Mouse (Mus musculus) adrenal gland, postnatal 10 days (tissue): ENCODE results near the gene Rnf113a2. TPM values are rescaled to one million over a fixed set of nuclear protein-coding genes. Genes with fewer than 3 reads are reported as not detected.

Experiments used
- DNase-seq: peaks from one replicate; pipeline ENCODE4 v3.0.0; 2021; ENCODE audit warnings: mixed read lengths
- total RNA-seq, 2 experiments: library from RNA; stranded (reverse); gene quantifications; 2 replicates each; pipeline ENCODE4 v1.2.3; 2021

Gene Rnf113a2
- total RNA-seq, 2 experiments from 2014 or later = 13.9 to 14.7 TPM

- DNase-seq = peak; percentile 32
Observed at GRCm38 (mm10) chr12:84407874-84408818, 8.8 kb upstream of the Rnf113a2 start.

GRCm38 (mm10) chr12:84408819-84409507, 8.0 kb upstream of the Rnf113a2 start, which contains the start of the genes Entpd5 and Bbof1:
Gene Entpd5 (minus strand): TSS chr12:84409029.
Gene Bbof1 (plus strand): TSS chr12:84409071.
- DNase-seq = peak; percentile 96

- DNase-seq = no peak
Observed at GRCm38 (mm10) chr12:84417605-84417922, 568 bp downstream of the Rnf113a2 start.

GRCm38 (mm10) chr12:84423990-84424389, 7.0 kb downstream of the Rnf113a2 start:
- DNase-seq = no peak

GRCm38 (mm10) chr12:84429825-84430224, 12.8 kb downstream of the Rnf113a2 start:
- no peak for DNase-seq

GRCm38 (mm10) chr12:84438697-84439096, 21.7 kb downstream of the Rnf113a2 start:
- DNase-seq = no peak

- no peak for DNase-seq
Observed at GRCm38 (mm10) chr12:84442526-84442925, 25.5 kb downstream of the Rnf113a2 start.

GRCm38 (mm10) chr12:84447386-84447785, 30.4 kb downstream of the Rnf113a2 start:
- no peak for DNase-seq

- no peak for DNase-seq
Observed at GRCm38 (mm10) chr12:84448181-84448580, 31.2 kb downstream of the Rnf113a2 start.

- no peak for DNase-seq
Observed at GRCm38 (mm10) chr12:84449887-84450286, 32.9 kb downstream of the Rnf113a2 start.

- DNase-seq = peak; percentile 74
Observed at GRCm38 (mm10) chr12:84450351-84450717, 33.3 kb downstream of the Rnf113a2 start.

- peak; percentile 96 for DNase-seq
Observed at GRCm38 (mm10) chr12:84450718-84451646, 34.0 kb downstream of the Rnf113a2 start, which contains the start of the genes Aldh6a1 and Lin52. Gene Aldh6a1 (minus strand): TSS chr12:84451004. Gene Lin52 (plus strand): TSS chr12:84451422.

- DNase-seq = no peak
Observed at GRCm38 (mm10) chr12:84451801-84452200, 34.8 kb downstream of the Rnf113a2 start.

- DNase-seq = no peak
Observed at GRCm38 (mm10) chr12:84456911-84457310, 39.9 kb downstream of the Rnf113a2 start.

GRCm38 (mm10) chr12:84459845-84460244, 42.8 kb downstream of the Rnf113a2 start:
- DNase-seq = no peak

GRCm38 (mm10) chr12:84461416-84461815, 44.4 kb downstream of the Rnf113a2 start:
- DNase-seq = no peak

- no peak for DNase-seq
Observed at GRCm38 (mm10) chr12:84462856-84463255, 45.9 kb downstream of the Rnf113a2 start.

Other genes with a start within 250 kb of the Rnf113a2 start
- gene Elmsan1, start 198.3 kb upstream of the Rnf113a2 start, total RNA-seq = 10 to 100 TPM; 19.2 to 24.9 TPM
- gene Ptgr2, start 132.0 kb upstream of the Rnf113a2 start, total RNA-seq = 100 to 1,000 TPM; 141 to 155 TPM
- gene Zfp410, start 100.3 kb upstream of the Rnf113a2 start, total RNA-seq = 10 to 100 TPM; 38.2 to 48.8 TPM
- gene Coq6, start 55.5 kb upstream of the Rnf113a2 start, total RNA-seq = 100 to 1,000 TPM; 100 to 114 TPM
- 1 to 10 TPM; 1.7 to 4.3 TPM for gene Fam161b, start 55.4 kb upstream of the Rnf113a2 start, total RNA-seq
- gene Entpd5, start 8.2 kb upstream of the Rnf113a2 start, total RNA-seq = 10 to 100 TPM; 66.3 to 74.5 TPM
- gene Bbof1, start 8.1 kb upstream of the Rnf113a2 start, total RNA-seq = 1 to 10 TPM; 5.7 to 8.4 TPM
- gene Aldh6a1, start 33.8 kb downstream of the Rnf113a2 start, total RNA-seq = 100 to 1,000 TPM; 230 to 234 TPM
- gene Lin52, start 34.2 kb downstream of the Rnf113a2 start, total RNA-seq = 10 to 100 TPM; 10.9 to 11.2 TPM
- not detected for gene Vsx2, start 152.6 kb downstream of the Rnf113a2 start, total RNA-seq
- 10 to 100 TPM in 1 of 2 experiments, 1 to 10 TPM in 1; 10.0 to 14.6 TPM for gene Abcd4, start 200.2 kb downstream of the Rnf113a2 start, total RNA-seq
- gene Vrtn, start 223.8 kb downstream of the Rnf113a2 start, total RNA-seq = not detected